Mouse (Mus musculus): ENCODE results near the gene Donson. TPM values are rescaled to one million over a fixed set of nuclear protein-coding genes. Genes with fewer than 3 reads are reported as not detected.

Gene Donson
- 176 TPM for total RNA-seq (2023)

GRCm38 (mm10) chr16:91688619-91689334, at the start of gene Donson:
TSS of gene Donson (minus strand) at chr16:91688770.

GRCm38 (mm10) chr16:91729066-91729482, 40.5 kb upstream of the Donson start, which contains the start of gene Itsn1:
TSS of gene Itsn1 (plus strand) at chr16:91729281.

GRCm38 (mm10) chr16:91728123-91729065, 39.8 kb upstream of the Donson start, which contains the start of gene Cryzl1:
TSS of gene Cryzl1 (minus strand) at chr16:91728975.

GRCm38 (mm10) chr16:91647461-91648219, 40.9 kb downstream of the Donson start, which contains the start of gene Son:
TSS of gene Son (plus strand) at chr16:91647506.

GRCm38 (mm10) chr16:91646681-91647419, 41.7 kb downstream of the Donson start, which contains the start of gene Gart:
TSS of gene Gart (minus strand) at chr16:91646952.

Other genes with a start within 250 kb of the Donson start
- 175 TPM for gene Ifnar1, start 203.5 kb downstream of the Donson start, total RNA-seq (2023)
- gene Ifngr2, start 141.7 kb downstream of the Donson start, total RNA-seq (2023), result 135 TPM
- 21.4 TPM for gene Tmem50b, start 91.0 kb downstream of the Donson start, total RNA-seq (2023)
- gene Dnajc28, start 69.7 kb downstream of the Donson start, total RNA-seq (2023), result 1.4 TPM
- 91.0 TPM for gene Gart, start 41.8 kb downstream of the Donson start, total RNA-seq (2023)
- gene Son, start 41.3 kb downstream of the Donson start, total RNA-seq (2023), result 464 TPM
- gene Cryzl1, start 40.2 kb upstream of the Donson start, total RNA-seq (2023), result 19.6 TPM
- gene Itsn1, start 40.5 kb upstream of the Donson start, total RNA-seq (2023), result 7.7 TPM